Mouse (Mus musculus): Measurements from ENCODE around the gene Olfr287. TPM values are rescaled to one million over a fixed set of nuclear protein-coding genes. Genes with fewer than 3 reads are reported as not detected.

Gene Olfr287
- 6.5 TPM in 2 replicates for polyA plus RNA-seq (2015; fragmentation: Nextera tagmentation; extraction: Ambion mirVana)

DNA sequence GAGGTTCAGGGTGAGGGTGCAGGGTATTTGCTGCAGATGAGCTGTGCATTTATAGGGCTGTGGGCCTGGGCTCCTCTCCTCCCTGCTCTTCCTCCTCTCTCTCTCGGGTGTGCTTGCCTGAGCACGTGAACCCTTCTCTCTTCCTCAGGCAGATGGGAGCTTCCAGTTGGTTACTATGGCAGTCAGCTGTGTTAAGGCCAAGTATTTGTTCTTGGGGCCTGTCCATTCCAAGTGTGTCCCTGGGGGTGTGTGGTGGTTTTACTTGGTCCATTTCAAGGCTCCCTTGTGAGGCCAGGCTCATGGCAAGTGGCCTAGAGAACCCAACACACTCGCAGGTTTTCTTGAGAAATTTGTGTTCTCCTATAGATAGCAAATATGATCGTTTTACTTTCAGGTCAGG is at the start of gene Olfr287, which contains the start of gene Gm44579:
Gene Olfr287, minus strand, starts transcription at position 180 of the 400 bp plus-strand sequence.
Gene Gm44579, minus strand, starts transcription at position 101 of the 400 bp plus-strand sequence.

GRCm38 (mm10) chr15:98257193-98257592 is 36.3 kb upstream of the Olfr287 start, which contains the start of gene H1fnt:
TSS of gene H1fnt (minus strand) at chr15:98257293.

GRCm38 (mm10) chr15:98234350-98234749 is 13.5 kb upstream of the Olfr287 start, which contains the start of gene Olfr286:
TSS of gene Olfr286 (minus strand) at chr15:98234450.

DNA sequence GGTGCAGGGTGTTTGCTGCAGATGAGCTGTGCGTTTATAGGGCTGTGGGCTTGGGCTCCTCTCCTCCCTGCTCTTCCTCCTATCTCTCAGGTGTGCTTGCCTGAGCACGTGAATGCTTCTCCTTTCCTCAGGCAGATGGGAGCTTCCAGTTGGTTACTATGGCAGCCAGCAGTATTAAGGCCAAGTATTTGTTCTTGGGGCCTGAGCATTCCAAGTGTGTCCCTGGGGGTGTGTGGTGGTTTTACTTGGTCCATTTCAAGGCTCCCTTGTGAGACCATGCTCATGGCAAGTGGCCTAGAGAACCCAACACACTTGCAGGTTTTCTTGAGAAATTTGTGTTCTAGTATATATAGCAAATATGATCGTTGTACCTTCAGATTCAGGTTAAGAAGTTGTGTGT is 25.4 kb downstream of the Olfr287 start, which contains the start of gene Olfr288:
Gene Olfr288, minus strand, starts transcription at position 101 of the 400 bp plus-strand sequence.

DNA sequence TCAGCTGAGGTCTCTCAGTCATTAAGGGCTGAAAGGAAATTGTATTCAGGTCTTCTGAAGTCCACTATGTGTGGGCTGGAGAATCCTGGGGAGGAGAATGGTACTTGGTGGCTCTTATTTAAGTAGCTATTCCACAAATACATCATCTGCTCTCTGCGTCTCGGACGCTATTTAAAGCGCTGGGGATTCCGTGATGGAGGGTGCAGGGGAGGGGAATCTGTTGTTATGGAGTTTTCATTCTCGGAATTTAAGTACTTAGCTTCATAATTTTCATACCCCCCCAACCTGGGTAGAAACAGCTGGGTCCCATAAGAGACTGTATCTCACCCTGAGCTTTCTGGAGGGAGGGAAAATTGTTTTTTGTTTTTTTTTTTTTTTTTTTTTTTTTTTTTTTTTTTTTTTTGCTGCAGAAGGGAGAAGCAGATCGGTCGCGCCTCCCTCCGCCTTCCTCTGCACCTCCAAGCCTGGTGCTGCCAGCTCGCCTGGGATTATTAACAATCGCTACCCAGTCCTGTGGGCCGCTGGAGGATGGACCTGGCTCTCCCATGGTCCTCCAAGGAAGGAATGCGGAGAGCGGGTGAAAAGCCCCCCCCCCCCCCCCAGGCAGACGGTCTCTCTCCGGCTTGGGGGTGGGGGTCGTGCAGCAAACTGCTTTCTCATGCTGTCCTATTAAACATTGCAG is 53.8 kb downstream of the Olfr287 start, which contains the start of gene Ccdc184:
Gene Ccdc184, plus strand, starts transcription at position 196 of the 682 bp plus-strand sequence.

DNA sequence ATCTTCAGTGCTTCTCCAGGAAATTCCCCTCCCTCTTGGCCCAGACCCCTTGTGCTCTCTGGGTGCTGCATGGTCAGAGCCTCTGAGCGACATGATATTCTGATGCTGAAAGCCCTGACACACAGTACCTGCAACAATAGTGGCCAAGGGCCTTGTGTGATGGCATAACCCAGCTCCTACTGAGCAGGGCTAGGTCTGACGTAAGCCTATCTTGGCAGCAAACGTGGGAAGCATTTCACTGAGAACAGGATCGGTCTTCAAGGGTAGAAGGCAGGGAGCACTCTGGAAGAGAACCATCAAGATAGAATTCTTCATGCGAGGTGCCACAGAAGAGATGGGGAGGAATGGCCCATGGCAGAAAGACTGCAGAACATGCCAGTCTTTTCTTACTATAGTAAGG is 55.3 kb downstream of the Olfr287 start, which contains the start of gene Asb8:
Gene Asb8, minus strand, starts transcription at position 101 of the 400 bp plus-strand sequence.

Other genes starting within 250 kb of the Olfr287 start
- 2.6 and 4.1 TPM in 2 replicates for gene Col2a1, start 216.4 kb downstream of the Olfr287 start, polyA plus RNA-seq (2015; fragmentation: Nextera tagmentation; extraction: Ambion mirVana)
- gene Pfkm, start 128.5 kb downstream of the Olfr287 start, polyA plus RNA-seq (2015; fragmentation: Nextera tagmentation; extraction: Ambion mirVana), result 93.8 and 101 TPM in 2 replicates
- 12.5 and 13.7 TPM in 2 replicates for gene Senp1, start 127.3 kb downstream of the Olfr287 start, polyA plus RNA-seq (2015; fragmentation: Nextera tagmentation; extraction: Ambion mirVana)
- gene Asb8, start 55.4 kb downstream of the Olfr287 start, polyA plus RNA-seq (2015; fragmentation: Nextera tagmentation; extraction: Ambion mirVana), result 58.5 and 60.2 TPM in 2 replicates
- 106 and 120 TPM in 2 replicates for gene Ccdc184, start 53.9 kb downstream of the Olfr287 start, polyA plus RNA-seq (2015; fragmentation: Nextera tagmentation; extraction: Ambion mirVana)
- gene Olfr288, start 25.5 kb downstream of the Olfr287 start, polyA plus RNA-seq (2015; fragmentation: Nextera tagmentation; extraction: Ambion mirVana), result 0.36 TPM in 1 of 2 replicates, not detected in the other
- 0.45 TPM in 1 of 2 replicates, not detected in the other for gene Gm44579, start 79 bp downstream of the Olfr287 start, polyA plus RNA-seq (2015; fragmentation: Nextera tagmentation; extraction: Ambion mirVana)
- gene Olfr286, start 13.4 kb upstream of the Olfr287 start, polyA plus RNA-seq (2015; fragmentation: Nextera tagmentation; extraction: Ambion mirVana), result not detected in 2 replicates
- not detected in 2 replicates for gene H1fnt, start 36.2 kb upstream of the Olfr287 start, polyA plus RNA-seq (2015; fragmentation: Nextera tagmentation; extraction: Ambion mirVana)
- 8.0 and 9.8 TPM in 2 replicates for gene Zfp641, start 75.1 kb upstream of the Olfr287 start, polyA plus RNA-seq (2015; fragmentation: Nextera tagmentation; extraction: Ambion mirVana)
- gene Olfr285, start 96.3 kb upstream of the Olfr287 start, polyA plus RNA-seq (2015; fragmentation: Nextera tagmentation; extraction: Ambion mirVana), result not detected in 2 replicates
- gene Olfr284, start 119.9 kb upstream of the Olfr287 start, polyA plus RNA-seq (2015; fragmentation: Nextera tagmentation; extraction: Ambion mirVana), result not detected in 2 replicates
- not detected in 2 replicates for gene Olfr283, start 159.9 kb upstream of the Olfr287 start, polyA plus RNA-seq (2015; fragmentation: Nextera tagmentation; extraction: Ambion mirVana)
- not detected in 2 replicates for gene Olfr282, start 210.2 kb upstream of the Olfr287 start, polyA plus RNA-seq (2015; fragmentation: Nextera tagmentation; extraction: Ambion mirVana)
- 0.14 TPM in 1 of 2 replicates, not detected in the other for gene Olfr281, start 231.5 kb upstream of the Olfr287 start, polyA plus RNA-seq (2015; fragmentation: Nextera tagmentation; extraction: Ambion mirVana)
- not detected in 2 replicates for gene OR5BS1P, start 248.8 kb upstream of the Olfr287 start, polyA plus RNA-seq (2015; fragmentation: Nextera tagmentation; extraction: Ambion mirVana)

Measured in neural tube, postnatal 0 days (tissue).